Mouse (Mus musculus) cerebellum, postnatal 25 days (tissue): ENCODE measurements around the gene Pnkd.
A peak's percentile ranks its signal among the peaks of the same experiment; 100 is the strongest.
"Not testable (repeated sequence)": the region's sequence is repeated elsewhere in the genome, so short reads cannot be mapped to it uniquely, and the experiment has no call there.

ENCODE experiments used
- DNase-seq, 2 experiments: peaks; one replicate each; pipeline ENCODE4 v3.0.0; 2021; ENCODE audit warnings: mixed read lengths in 2 of 2

Pnkd gene

GRCm38 (mm10) chr1:74298157-74298750, 13.5 kb downstream of the Pnkd start:
- DNase-seq = no peak

DNA sequence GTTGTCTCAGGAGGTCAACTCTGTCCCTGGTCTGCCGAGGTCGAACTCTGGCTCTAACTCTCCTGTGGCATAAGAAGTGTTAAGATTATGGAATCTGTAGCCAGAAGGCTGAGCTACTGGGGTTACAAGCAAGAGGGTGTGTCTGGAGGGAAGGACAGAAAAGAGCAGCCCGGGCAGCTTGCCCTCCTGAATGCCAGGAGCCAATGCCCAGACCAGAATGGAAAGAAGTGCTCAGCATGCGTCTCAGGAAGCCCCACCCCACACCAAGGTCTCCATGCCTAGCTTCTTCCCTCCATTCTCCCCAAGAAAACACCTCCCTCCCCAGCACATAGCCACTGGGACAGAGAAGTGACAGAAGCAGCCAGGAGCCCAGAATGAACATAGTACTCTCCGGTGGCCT, 14.3 kb downstream of the Pnkd start:
- DNase-seq = peak; percentile 63 to 75

DNA sequence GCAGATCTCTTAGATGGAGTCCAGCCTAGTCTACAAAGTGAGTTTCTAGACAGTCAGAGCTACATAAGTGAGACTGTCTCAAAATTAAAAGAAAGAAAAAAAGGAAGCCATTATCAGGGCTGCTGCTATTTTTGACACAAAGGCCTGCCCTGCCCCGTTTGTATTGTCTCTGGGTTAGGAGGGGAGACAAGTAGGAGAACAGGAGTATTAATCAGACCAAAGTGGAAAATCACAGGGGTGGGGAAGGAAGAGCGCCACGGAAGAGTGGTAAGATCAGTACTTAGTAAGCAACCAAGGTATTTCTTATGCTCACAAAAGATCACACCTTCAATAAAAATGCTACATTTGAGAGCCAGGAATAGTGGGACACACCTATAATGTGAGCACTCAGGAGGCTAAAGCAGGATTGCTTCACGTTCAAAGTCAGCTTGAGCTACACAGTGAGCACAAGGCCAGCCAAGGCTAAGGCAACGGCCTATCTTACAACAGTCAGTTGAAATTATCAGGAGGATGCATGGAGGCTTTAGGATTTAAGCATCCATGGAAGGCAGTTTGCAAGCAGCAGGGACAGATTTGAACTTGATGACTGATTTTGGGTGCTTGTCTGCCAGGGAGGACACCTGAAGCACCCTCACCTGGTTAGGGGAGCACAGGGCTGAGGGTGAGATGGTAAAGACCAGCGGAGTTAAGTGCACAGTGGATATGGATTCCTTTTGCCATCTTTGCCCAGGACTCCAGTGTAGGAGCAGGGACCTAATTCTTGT, 15.8 kb downstream of the Pnkd start:
- DNase-seq = no peak

DNA sequence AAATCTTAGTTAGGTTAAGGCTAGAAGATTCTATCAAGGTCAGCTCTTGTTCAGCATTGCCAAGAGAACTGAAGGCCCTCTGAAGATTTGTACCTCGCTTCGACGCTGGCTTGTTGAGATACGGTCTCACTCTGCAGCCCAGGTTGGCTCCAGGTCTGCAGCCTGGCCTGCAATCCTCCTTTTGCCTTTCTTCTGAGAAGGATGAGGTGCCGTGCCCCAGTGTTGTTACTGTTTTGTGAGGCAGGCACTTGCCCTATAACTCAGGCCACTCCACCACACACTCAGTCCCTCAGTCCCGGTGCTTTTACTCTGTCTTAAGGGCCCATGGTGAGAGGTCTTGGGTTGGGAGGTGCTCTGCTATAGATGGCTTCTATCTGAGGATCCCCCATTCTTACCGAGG, 17.5 kb downstream of the Pnkd start:
- no peak for DNase-seq

GRCm38 (mm10) chr1:74302835-74303234, 18.1 kb downstream of the Pnkd start:
- DNase-seq = no peak

DNA sequence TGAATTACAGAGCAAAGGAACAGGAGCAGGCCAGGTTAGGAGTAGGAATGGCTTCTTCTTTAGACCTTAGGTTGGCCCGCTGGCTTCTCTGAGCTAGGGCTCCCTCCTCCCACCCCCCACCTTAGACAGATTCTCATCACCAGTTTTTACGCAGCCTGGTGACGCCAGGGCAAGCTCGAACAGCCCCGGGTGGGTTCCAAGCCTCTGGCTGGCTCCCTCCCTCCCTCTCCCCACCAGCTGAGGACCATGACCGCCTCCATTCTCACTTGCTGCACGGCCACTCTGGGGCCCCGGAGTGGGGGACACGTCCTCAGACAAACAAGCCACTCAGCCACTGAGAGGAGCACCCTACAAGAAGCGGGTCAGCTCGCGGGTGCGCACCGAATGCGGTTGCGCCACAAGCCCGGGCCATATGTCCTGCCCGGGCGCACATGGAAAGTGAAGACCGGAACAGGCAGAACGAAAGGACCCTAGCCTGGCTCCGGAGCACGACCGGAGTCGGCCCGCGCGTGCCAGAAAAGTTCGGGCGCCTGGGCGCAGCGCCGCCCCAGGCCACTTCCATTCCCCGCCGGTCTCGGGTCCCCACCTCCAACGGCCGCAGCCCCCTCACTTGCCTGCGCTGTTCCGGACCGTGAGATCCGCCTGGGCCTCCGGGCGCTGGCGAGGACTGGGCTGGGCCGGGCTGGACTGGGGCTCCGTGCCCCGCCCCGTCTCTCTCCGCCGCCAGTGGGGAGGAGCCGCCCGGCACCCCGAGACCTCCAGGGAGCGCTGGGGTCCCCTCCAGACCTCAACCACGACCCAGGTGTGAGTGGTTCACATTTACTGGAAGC, 19.0 kb downstream of the Pnkd start:
- DNase-seq = peak; percentile 64 to 74

- no peak for DNase-seq
Observed at GRCm38 (mm10) chr1:74304339-74304790, 19.6 kb downstream of the Pnkd start.

DNA sequence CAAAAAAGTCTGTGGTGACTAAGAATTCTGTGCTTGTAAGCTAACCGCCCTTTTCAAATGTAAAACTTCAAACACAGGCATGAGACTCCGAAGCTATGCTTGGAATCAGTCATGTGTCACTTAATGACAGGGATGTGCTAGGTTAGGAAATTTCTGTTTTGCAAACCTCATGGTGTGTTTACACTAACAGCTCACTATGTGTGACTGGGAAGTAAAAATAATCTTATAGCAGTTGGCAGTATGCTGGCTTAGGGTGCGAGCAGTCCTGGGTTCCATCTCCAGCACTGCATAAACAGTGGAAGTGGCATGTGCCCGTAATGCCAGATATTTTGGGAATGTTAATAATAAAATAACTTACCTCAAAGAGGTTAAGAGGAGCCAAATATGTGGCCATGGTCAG, 20.2 kb downstream of the Pnkd start:
- no peak for DNase-seq

DNA sequence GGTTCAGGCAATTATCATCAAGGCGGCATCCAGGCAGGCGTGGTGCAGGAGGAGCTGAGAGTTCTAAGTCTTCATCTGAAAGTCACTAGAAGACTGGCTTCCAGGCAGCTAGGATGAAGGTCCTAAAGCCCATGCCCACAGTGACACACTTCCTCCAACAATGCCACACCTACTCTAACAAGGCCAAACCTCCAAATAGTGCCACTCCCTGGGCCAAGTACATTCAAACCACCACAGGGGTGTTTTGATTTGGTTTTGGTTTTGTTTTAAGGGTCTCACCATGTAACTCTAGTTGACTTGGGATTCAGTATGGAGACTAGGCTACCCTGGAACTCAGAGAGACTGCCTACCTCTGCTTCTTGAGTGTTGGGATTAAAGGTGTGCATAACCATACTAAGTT, 20.8 kb downstream of the Pnkd start, which contains the start of gene Tmbim1:
Gene Tmbim1 (minus strand): TSS at position 101 of the 400 bp plus-strand sequence.
- DNase-seq = no peak

DNA sequence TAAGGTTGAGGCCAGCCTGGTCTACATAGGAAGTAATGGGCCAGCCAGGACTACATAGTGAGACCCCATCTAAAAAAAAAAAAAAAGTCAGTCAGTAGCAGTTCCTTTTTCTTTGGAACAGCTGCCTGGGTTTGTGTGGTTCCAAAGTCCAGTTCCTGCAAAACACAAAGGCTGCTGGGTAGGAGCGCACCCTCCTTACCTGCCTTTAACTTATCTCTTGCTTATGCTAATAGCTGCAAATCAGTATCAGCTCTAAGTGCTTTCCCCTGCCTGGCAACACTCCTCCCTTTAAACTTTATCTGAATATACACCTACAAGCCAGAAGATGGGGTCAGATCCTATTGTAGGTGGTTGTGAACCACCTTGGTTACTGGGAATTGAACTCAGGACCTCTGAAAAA, 22.4 kb downstream of the Pnkd start:
- no peak for DNase-seq

DNA sequence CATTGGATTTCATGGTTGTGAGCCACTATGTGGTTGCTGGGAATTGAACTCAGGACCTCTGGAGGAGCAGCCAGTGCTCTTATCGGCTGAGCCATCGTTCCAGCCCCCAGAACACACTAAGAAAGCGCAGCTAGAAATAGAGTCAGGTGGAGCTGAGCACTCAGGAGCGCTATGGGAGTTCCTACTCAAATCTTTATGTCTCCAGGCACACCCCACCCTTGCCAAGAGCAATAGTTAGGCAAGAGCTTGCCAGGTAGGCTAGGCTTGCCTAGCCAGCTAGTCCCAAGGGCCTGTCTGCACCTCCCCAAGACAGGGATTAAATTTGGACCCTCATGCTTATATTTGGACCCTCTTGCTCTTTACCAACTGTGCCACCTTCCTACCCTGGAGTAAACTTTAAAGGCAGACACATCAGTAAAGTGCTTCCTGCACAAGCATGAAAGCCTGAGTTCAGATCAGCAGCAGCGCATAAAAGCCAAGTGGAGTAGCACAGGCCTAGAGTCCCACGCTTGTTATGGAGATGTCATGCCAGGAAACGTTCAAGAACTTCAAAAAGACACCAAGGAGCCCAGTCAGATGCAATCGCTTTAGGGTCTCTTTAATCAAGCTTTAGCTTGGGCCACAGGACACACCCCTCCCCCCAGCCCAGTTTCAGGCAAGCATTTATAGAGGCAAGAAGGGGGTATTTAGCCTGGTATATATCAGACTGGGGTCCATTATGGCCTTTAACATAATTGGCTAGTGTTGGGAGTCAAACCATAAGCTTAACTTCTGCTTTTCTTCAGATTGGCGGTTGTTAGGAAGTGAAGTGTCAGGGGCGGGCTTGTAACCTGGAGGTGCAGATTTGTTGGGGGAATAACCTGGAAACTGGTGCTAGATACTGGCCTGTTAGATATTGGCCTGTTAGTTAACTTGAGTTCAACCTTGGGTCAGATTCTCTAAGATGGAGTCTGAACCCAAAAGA, 23.6 kb downstream of the Pnkd start:
- no peak for DNase-seq

- DNase-seq = no peak
Observed at GRCm38 (mm10) chr1:74309767-74310166, 25.0 kb downstream of the Pnkd start.

DNA sequence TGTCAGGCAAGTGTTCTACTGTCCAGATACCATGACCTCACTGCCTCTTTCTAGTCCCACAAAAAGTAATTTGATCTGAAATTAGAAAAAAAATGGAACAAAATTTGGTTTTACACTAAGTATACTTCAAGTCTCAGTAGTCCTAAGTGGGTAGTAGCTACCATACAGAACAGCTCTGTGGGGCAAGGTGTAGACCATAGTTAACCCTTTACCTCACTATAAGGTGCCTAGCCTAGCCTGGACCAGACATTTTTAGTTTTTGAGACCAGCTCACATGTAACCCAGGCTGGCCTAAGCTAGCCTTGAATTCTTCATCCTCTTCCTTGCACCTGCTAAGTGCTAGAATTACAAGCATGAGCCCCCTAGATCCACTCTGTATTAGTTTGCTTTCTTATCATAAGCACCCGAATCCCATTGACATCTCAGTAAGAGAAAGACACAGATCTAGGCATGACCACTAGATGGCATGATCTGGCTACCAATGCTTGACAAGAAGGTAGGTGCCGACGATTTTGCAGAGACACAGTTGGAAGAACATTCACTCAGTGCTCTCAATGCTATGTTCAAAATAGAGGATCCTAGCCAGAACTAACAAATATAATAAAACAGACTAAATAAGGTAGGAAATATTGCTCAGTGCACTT, 28.4 kb downstream of the Pnkd start:
- DNase-seq = peak in 1 of 2 experiments; percentile 77

- DNase-seq = no peak
Observed at GRCm38 (mm10) chr1:74314796-74315195, 30.1 kb downstream of the Pnkd start.

DNA sequence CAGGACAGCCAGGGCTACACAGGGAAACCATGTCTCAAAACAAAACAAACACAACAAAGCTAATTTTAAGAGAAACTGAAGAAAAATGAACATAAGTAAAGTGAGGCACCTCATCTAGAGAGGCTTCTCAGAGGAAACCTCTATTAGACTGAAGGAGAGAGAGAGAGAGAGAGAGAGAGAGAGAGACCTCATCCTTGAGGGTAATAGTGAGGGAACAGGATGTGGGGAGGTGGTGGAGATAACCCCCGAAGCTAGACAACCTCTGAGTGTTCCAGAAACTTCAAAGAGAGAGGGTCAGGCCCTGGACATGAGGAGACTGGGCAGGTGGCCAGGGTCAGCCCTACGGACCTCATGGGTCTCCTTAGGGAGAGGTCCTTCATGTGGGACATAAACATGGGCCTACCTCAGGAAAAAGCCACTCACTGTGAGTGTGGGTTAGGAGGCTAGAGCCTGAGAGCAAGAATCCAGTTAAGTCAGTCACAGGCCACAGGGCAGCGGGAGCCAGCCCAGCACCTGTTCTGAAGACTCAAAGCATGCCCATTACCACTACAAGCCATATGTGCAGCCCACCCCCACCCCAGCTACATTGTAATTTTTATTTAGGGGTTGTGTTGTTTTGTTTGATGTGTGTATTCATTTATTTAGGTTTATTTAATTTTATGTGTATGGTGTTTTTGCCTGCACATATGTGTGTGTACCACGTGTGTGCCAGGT, 31.5 kb downstream of the Pnkd start:
- no peak for DNase-seq

DNA sequence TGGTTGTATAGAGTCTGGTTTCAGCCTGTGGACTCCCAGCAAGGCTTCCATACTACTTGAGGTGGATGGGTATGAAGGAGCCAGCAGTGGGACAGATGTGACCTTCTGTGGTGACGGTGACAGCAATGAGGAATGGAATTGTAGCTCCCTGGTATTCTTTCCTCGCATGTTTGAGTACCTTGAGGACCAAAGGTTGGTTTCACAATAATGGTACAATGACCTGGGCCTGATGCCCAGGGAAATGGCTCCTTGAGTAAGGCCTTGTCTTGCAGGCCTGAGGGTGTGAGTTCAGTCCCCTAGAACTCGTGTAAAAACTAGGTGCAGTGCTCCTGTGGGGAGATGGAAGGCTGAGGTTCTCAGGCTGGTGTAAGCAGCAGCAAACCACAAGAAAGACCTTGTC, 34.0 kb downstream of the Pnkd start:
- DNase-seq = no peak

- no peak for DNase-seq
Observed at GRCm38 (mm10) chr1:74321396-74321795, 36.7 kb downstream of the Pnkd start.

GRCm38 (mm10) chr1:74326916-74327315, 42.2 kb downstream of the Pnkd start:
- not testable (repeated sequence) for DNase-seq

- DNase-seq = no peak
Observed at GRCm38 (mm10) chr1:74329899-74330431, 45.2 kb downstream of the Pnkd start.

GRCm38 (mm10) chr1:74331046-74331681, 46.4 kb downstream of the Pnkd start:
- no peak for DNase-seq
